Mouse (Mus musculus) erythroblast, embryonic 14.5 days (primary cell): ENCODE data around the gene Lsm2. TPM values are rescaled to one million over a fixed set of nuclear protein-coding genes. Genes with fewer than 3 reads are reported as not detected.
"Not testable (repeated sequence)": the region's sequence is repeated elsewhere in the genome, so short reads cannot be mapped to it uniquely, and the experiment has no call there.

Source experiments
- H3K27me3 ChIP-seq: 2 replicates; pipeline ENCODE4 v1.6.1; 2012; ENCODE audit warnings: inconsistent platforms; ENCODE audit not compliant: control insufficient read depth
- H3K36me3 ChIP-seq: 2 replicates; pipeline ENCODE4 v1.6.1; 2012; ENCODE audit warnings: mild to moderate bottlenecking, inconsistent platforms; ENCODE audit not compliant: control insufficient read depth
- H3K4me1 ChIP-seq: 2 replicates; pipeline ENCODE4 v1.6.1; 2012; ENCODE audit warnings: inconsistent platforms; ENCODE audit not compliant: control insufficient read depth
- H3K4me3 ChIP-seq: replicated peaks from 2 replicates; pipeline ENCODE3; 2012; ENCODE audit warnings: moderate library complexity, mild to moderate bottlenecking, inconsistent platforms
- H3K9me3 ChIP-seq: 2 replicates; pipeline ENCODE4 v1.6.1; 2012; ENCODE audit warnings: low read length, inconsistent platforms, mixed read lengths; ENCODE audit not compliant: control insufficient read depth
- GATA1 ChIP-seq: IDR thresholded peaks from 2 replicates; pipeline ENCODE4 v1.6.1; 2012; ENCODE audit warnings: low read length, inconsistent platforms, mixed read lengths
- TAL1 ChIP-seq: IDR thresholded peaks from 3 replicates; pipeline ENCODE4 v1.6.1; 2012; ENCODE audit warnings: low read length, inconsistent platforms, mixed read lengths
- polyA plus RNA-seq: library from polyadenylated mRNA; stranded (reverse); fragments of >175 nt; gene quantifications from 2 replicates; pipeline ENCODE4 v1.2.3, GENCODE M21; 2012

The Lsm2 gene
- polyA plus RNA-seq, 1 experiment, result 15.9 TPM

DNA sequence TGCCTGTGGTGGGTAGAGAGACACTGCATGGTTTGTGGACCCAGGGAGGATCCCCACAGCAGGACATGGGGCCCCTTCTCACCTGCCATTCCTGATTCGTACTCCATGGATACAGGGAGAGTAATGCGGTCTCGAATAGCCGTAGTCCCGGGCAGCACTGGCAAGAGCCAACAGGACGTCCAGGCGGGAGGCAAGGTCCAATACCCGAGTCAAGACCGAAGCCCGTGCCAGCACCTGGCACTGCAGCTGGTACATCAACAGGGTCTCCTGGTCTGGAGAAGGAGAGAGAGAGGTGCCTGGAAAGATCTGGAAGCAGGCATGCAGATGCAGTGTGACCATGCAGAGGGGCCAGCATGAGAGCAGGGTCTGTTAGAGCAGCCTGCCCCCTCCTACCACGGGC lies 49.6 kb downstream of the Lsm2 start:
- Histone ChIP-seq H3K27me3 (no peaks in the 10 kb centered on the region), H3K36me3 (no peaks in the 10 kb centered on the region; the same call in 1 of the 2 replicates), H3K9me3 (no peaks in the 10 kb centered on the region), H3K4me3 (no peak overlapping the region), H3K4me1 (peaks cover 45% of the 10 kb centered on the region)
- TF ChIP-seq TAL1 (no peak), GATA1 (no peak)

DNA sequence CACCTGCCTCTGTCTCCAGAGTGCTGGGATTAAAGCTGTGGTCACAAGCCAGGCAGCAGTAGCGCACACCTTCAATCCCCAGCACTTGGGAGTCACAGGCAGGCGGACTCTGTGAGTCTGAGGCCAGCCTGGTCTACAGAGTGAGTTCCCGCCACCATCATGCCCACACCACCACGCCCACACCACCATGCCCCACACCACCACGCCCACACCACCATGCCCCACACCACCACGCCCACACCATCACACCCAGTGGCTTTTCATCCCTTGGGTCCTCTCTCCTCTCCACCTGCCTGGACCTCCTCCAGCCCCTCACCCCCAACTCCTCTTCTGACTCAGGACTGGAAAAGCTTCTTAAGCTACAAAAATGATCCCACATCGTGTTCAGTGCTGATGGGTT lies 50.2 kb downstream of the Lsm2 start:
- TF ChIP-seq GATA1, result no peak
- TF ChIP-seq TAL1, result no peak
- Histone ChIP-seq H3K36me3 (no peaks in the 10 kb centered on the region; the same call in 1 of the 2 replicates), H3K9me3 (no peaks in the 10 kb centered on the region), H3K4me1 (peaks cover 44% of the 10 kb centered on the region), H3K4me3 (no peak overlapping the region), H3K27me3 (no peaks in the 10 kb centered on the region)

DNA sequence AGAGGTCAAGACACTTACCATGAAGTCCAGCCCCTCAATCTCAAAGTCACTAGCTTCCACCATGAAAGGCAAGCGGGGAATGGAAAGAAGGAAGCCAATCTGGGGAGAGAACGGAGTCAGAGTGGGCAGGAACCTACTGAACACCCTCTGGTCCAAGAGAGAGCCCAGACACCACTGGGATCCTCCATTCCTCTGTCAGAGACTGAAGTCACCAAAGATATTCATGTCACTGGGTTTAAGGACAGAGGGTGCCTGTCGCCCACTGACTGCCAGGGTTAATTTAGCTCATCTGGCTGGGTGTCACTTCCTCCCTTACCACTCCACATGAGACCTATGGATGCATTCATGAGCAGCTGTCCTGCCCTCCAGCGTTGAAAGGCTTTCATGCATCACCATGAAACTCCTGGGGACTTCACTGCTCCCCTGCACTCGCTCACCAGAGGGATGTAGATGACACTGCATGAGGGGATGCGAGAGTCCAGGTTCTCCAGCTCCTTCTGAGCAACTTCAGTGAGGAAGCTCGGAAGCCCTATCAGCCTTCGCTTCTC lies 50.7 kb downstream of the Lsm2 start:
- no peak for TF ChIP-seq GATA1
- no peak for TF ChIP-seq TAL1
- peaks cover 41% of the 10 kb centered on the region for H3K4me1 ChIP-seq

DNA sequence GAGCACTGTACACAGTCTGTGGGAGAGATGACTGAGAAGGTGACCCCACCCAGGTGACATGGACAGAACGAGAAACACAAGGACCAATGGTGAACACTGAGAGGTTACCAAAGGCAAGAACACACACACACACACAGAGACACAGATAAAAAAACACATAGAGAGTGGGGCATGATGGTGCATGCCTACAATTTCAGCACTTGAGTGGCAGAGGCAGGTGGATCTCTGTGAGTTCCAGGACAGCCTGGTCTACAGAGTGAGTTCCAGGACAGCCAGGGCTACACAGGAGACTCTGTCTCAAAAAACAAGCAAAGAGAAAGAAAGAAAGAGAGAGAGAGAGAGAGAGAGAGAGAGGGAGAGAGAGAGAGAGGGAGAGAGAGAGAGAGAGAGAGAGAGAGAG lies 52.0 kb downstream of the Lsm2 start:
- H3K36me3 ChIP-seq, result not testable (repeated sequence)

More for the DNA sequence above, 50.7 kb downstream of the Lsm2 start:
- Histone ChIP-seq H3K36me3 (no peaks in the 10 kb centered on the region; the same call in 1 of the 2 replicates), H3K9me3 (no peaks in the 10 kb centered on the region), H3K27me3 (no peaks in the 10 kb centered on the region), H3K4me3 (no peak overlapping the region)

GRCm38 (mm10) chr17:35034896-35035295 lies 53.2 kb downstream of the Lsm2 start:
- no peaks in the 10 kb centered on the region for H3K9me3 ChIP-seq
- H3K4me1 ChIP-seq, result peaks cover 27% of the 10 kb centered on the region
- H3K27me3 ChIP-seq, result no peaks in the 10 kb centered on the region
- no peak for TF ChIP-seq TAL1
- TF ChIP-seq GATA1, result no peak
- H3K4me3 ChIP-seq, result no peak overlapping the region
- H3K36me3 ChIP-seq, result no peaks in the 10 kb centered on the region; the same call in 1 of the 2 replicates

More for the DNA sequence above, 52.0 kb downstream of the Lsm2 start:
- H3K4me1 ChIP-seq, result peaks cover 32% of the 10 kb centered on the region
- H3K4me3 ChIP-seq, H3K9me3 ChIP-seq, H3K27me3 ChIP-seq: not testable (repeated sequence)

Other genes starting within 250 kb of the Lsm2 start
- 0.05 TPM in 1 of 2 replicates, not detected in the other for gene C4b, start 238.0 kb upstream of the Lsm2 start, polyA plus RNA-seq
- not detected in 2 replicates for gene Cyp21a1, start 177.3 kb upstream of the Lsm2 start, polyA plus RNA-seq
- 6.3 and 6.7 TPM in 2 replicates for gene Stk19, start 144.9 kb upstream of the Lsm2 start, polyA plus RNA-seq
- gene Dxo, start 144.8 kb upstream of the Lsm2 start, polyA plus RNA-seq, result 15.3 and 22.0 TPM in 2 replicates
- gene Skiv2l, start 131.7 kb upstream of the Lsm2 start, polyA plus RNA-seq, result 6.7 and 8.9 TPM in 2 replicates
- 30.9 and 32.9 TPM in 2 replicates for gene Nelfe, start 131.5 kb upstream of the Lsm2 start, polyA plus RNA-seq
- gene Cfb, start 119.3 kb upstream of the Lsm2 start, polyA plus RNA-seq, result 0.11 TPM in 1 of 2 replicates, not detected in the other
- gene Zbtb12, start 102.4 kb upstream of the Lsm2 start, polyA plus RNA-seq, result 0.24 and 0.25 TPM in 2 replicates
- gene Gm20547, start 99.8 kb upstream of the Lsm2 start, polyA plus RNA-seq, result not detected in 2 replicates
- 0.13 and 0.17 TPM in 2 replicates for gene C2, start 83.6 kb upstream of the Lsm2 start, polyA plus RNA-seq
- 6.2 and 6.4 TPM in 2 replicates for gene Ehmt2, start 83.4 kb upstream of the Lsm2 start, polyA plus RNA-seq
- gene Slc44a4, start 67.4 kb upstream of the Lsm2 start, polyA plus RNA-seq, result not detected in 2 replicates
- 0.31 and 0.38 TPM in 2 replicates for gene Neu1, start 50.6 kb upstream of the Lsm2 start, polyA plus RNA-seq
- 408 and 454 TPM in 2 replicates for gene Hspa1b, start 22.6 kb upstream of the Lsm2 start, polyA plus RNA-seq
- gene Gm20481, start 11.9 kb upstream of the Lsm2 start, polyA plus RNA-seq, result not detected in 2 replicates
- gene Hspa1a, start 9.7 kb upstream of the Lsm2 start, polyA plus RNA-seq, result 195 and 214 TPM in 2 replicates
- gene Hspa1l, start 9.2 kb upstream of the Lsm2 start, polyA plus RNA-seq, result 0.04 TPM in 1 of 2 replicates, not detected in the other
- 41.7 and 44.9 TPM in 2 replicates for gene Vars, start 19.1 kb downstream of the Lsm2 start, polyA plus RNA-seq
- gene Vwa7, start 34.7 kb downstream of the Lsm2 start, polyA plus RNA-seq, result 0.01 TPM in 2 replicates
- 0.87 and 0.97 TPM in 2 replicates for gene Sapcd1, start 46.2 kb downstream of the Lsm2 start, polyA plus RNA-seq
- gene Msh5, start 64.9 kb downstream of the Lsm2 start, polyA plus RNA-seq, result 0.90 and 1.3 TPM in 2 replicates
- 5.1 and 6.0 TPM in 2 replicates for gene Clic1, start 68.1 kb downstream of the Lsm2 start, polyA plus RNA-seq
- gene Ddah2, start 77.2 kb downstream of the Lsm2 start, polyA plus RNA-seq, result 0.78 and 0.92 TPM in 2 replicates
- gene Ly6g6c, start 83.5 kb downstream of the Lsm2 start, polyA plus RNA-seq, result not detected in 2 replicates
- gene Mpig6b, start 84.3 kb downstream of the Lsm2 start, polyA plus RNA-seq, result 0.05 TPM in 1 of 2 replicates, not detected in the other
- not detected in 2 replicates for gene Ly6g6e, start 95.0 kb downstream of the Lsm2 start, polyA plus RNA-seq
- gene Ly6g6d, start 96.2 kb downstream of the Lsm2 start, polyA plus RNA-seq, result not detected in 2 replicates
- gene Ly6g6f, start 103.7 kb downstream of the Lsm2 start, polyA plus RNA-seq, result 0.07 and 0.08 TPM in 2 replicates
- 10.1 and 10.3 TPM in 2 replicates for gene Abhd16a, start 107.4 kb downstream of the Lsm2 start, polyA plus RNA-seq
- not detected in 2 replicates for gene Ly6g5c, start 126.4 kb downstream of the Lsm2 start, polyA plus RNA-seq
- 0.03 TPM in 1 of 2 replicates, not detected in the other for gene Ly6g5b, start 133.6 kb downstream of the Lsm2 start, polyA plus RNA-seq
- gene Gpank1, start 139.6 kb downstream of the Lsm2 start, polyA plus RNA-seq, result 11.0 and 12.4 TPM in 2 replicates
- 10.2 and 11.2 TPM in 2 replicates for gene Csnk2b, start 140.2 kb downstream of the Lsm2 start, polyA plus RNA-seq
- 0.27 and 0.48 TPM in 2 replicates for gene D17H6S53E, start 144.5 kb downstream of the Lsm2 start, polyA plus RNA-seq
- gene Apom, start 150.2 kb downstream of the Lsm2 start, polyA plus RNA-seq, result 0.10 and 0.20 TPM in 2 replicates
- 88.8 and 102 TPM in 2 replicates for gene Bag6, start 153.3 kb downstream of the Lsm2 start, polyA plus RNA-seq
- 70.4 and 133 TPM in 2 replicates for gene Prrc2a, start 183.0 kb downstream of the Lsm2 start, polyA plus RNA-seq
- gene Aif1, start 194.2 kb downstream of the Lsm2 start, polyA plus RNA-seq, result 0.27 TPM in 1 of 2 replicates, not detected in the other
- not detected in 2 replicates for gene Lst1, start 206.6 kb downstream of the Lsm2 start, polyA plus RNA-seq
- gene Ltb, start 212.6 kb downstream of the Lsm2 start, polyA plus RNA-seq, result 0.07 and 0.08 TPM in 2 replicates
- gene Tnf, start 220.1 kb downstream of the Lsm2 start, polyA plus RNA-seq, result 0.07 and 0.09 TPM in 2 replicates
- 0.03 TPM in 1 of 2 replicates, not detected in the other for gene Lta, start 223.5 kb downstream of the Lsm2 start, polyA plus RNA-seq
- not detected in 2 replicates for gene Gm16181, start 239.0 kb downstream of the Lsm2 start, polyA plus RNA-seq